8 mouse cellular contexts compared by ENCODE assay signal in genomic region chr7:24406528-24407344, GRCm38 (mm10). TPM values are rescaled to one million over a fixed set of nuclear protein-coding genes. Genes with fewer than 3 reads are reported as not detected.
DNase-seq lines count a peak whose midpoint lies in the region; ATAC-seq lines count a peak whose summit lies in the region.

No protein-coding gene starts in this region.

- H3K4me1 ChIP-seq in limb, embryonic 11.5 days (ENCODE audit: control insufficient read depth, insufficient read depth, low read length) = peaks cover 5% of the 10 kb centered on the region
- peaks cover 8% of the 10 kb centered on the region; the same call in 1 of the 2 replicates for H3K4me1 ChIP-seq in midbrain, embryonic 13.5 days (replicated peaks)

- 43% methylated on average over 5 of the region's 5 CpGs for WGBS in limb, embryonic 11.5 days
- WGBS in midbrain, embryonic 13.5 days = 49% methylated on average over 5 of the region's 5 CpGs

- peak; percentile 74 for ATAC-seq in limb, embryonic 11.5 days (ENCODE audit: insufficient number of reproducible peaks, low FRiP score, low TSS enrichment, low read depth)
- peak; percentile 64 for ATAC-seq in midbrain, embryonic 13.5 days

- H3K27me3 ChIP-seq in limb, embryonic 11.5 days (ENCODE audit: control insufficient read depth, insufficient read depth, low read length) = no peaks in the 10 kb centered on the region
- no peaks in the 10 kb centered on the region for H3K27me3 ChIP-seq in midbrain, embryonic 13.5 days

- H3K27ac ChIP-seq in limb, embryonic 11.5 days (replicated peaks; ENCODE audit: low read depth, low read length) = 0 out of 2 replicates have a peak overlapping the region, but pooled peaks have one; percentile 3
- H3K27ac ChIP-seq in midbrain, embryonic 13.5 days = no peak overlapping the region

- peaks cover 3% of the 10 kb centered on the region; the same call in 1 of the 2 replicates for H3K9me3 ChIP-seq in limb, embryonic 11.5 days (ENCODE audit: control insufficient read depth, low read length)
- no peaks in the 10 kb centered on the region for H3K9me3 ChIP-seq in midbrain, embryonic 13.5 days

- H3K4me3 ChIP-seq in limb, embryonic 11.5 days (ENCODE audit: low read depth, low read length) = no peak overlapping the region
- no peak overlapping the region for H3K4me3 ChIP-seq in midbrain, embryonic 13.5 days (replicated peaks)

- intact Hi-C loops in gastrocnemius, postnatal 14 days (cut with DNase I; ENCODE audit: low total_unique reads) = loop anchor here (5.0 kb wide), 1 partner anchor 39 kb away; no protein-coding TSS in a partner anchor

- H3K9ac ChIP-seq in limb, embryonic 11.5 days (ENCODE audit: low read length) = peak overlapping the region; percentile 34; the same call in 1 of the 2 replicates
- H3K9ac ChIP-seq in midbrain, embryonic 13.5 days (replicated peaks) = no peak overlapping the region

- peak; percentile 83 for DNase-seq in urinary bladder, postnatal 14 days (ENCODE audit: low spot score)
- DNase-seq in urinary bladder, postnatal 10 days (ENCODE audit: low spot score) = no peak
- peak; percentile 86 to 88 for DNase-seq in cerebellum, postnatal 25 days
- DNase-seq in gastrocnemius, postnatal 14 days = peak; percentile 55
- peak; percentile 69 for DNase-seq in kidney, adult 11 months
- DNase-seq in limb, embryonic 11.5 days (ENCODE audit: low spot score) = peak; percentile 84
- peak; percentile 63 to 76 for DNase-seq in spleen, postnatal 36 days (ENCODE audit: low spot score in 2 of 2)

- H3K36me3 ChIP-seq in limb, embryonic 11.5 days (ENCODE audit: control insufficient read depth, insufficient read depth, low read length) = peaks cover 14% of the 10 kb centered on the region
- H3K36me3 ChIP-seq in midbrain, embryonic 13.5 days = peaks cover 68% of the 10 kb centered on the region

- H3K4me2 ChIP-seq in limb, embryonic 11.5 days (ENCODE audit: low read depth, severe bottlenecking) = no peak overlapping the region
- no peak overlapping the region for H3K4me2 ChIP-seq in midbrain, embryonic 13.5 days (replicated peaks)

RNA-seq across cellular contexts. Expression of gene Smg9, which starts 7.3 kb away (rescaled TPM):
- total RNA-seq in gastrocnemius, postnatal 14 days (2021) = 1 to 10 TPM; 9.2 to 9.5 TPM
- 20.2 and 22.1 TPM in 2 replicates for polyA plus RNA-seq in limb, embryonic 11.5 days (2014; fragmentation: Nextera tagmentation; extraction: Ambion mirVana)
- polyA plus RNA-seq in midbrain, embryonic 13.5 days (2015; fragmentation: Nextera tagmentation; extraction: Ambion mirVana) = 32.9 and 33.5 TPM in 2 replicates

RNA-seq across cellular contexts. Expression of gene Kcnn4, which starts 36.7 kb away (rescaled TPM):
- total RNA-seq in gastrocnemius, postnatal 14 days (2021) = under 1 TPM; 0.29 to 0.33 TPM
- 2.6 and 2.7 TPM in 2 replicates for polyA plus RNA-seq in limb, embryonic 11.5 days (2014; fragmentation: Nextera tagmentation; extraction: Ambion mirVana)
- polyA plus RNA-seq in midbrain, embryonic 13.5 days (2015; fragmentation: Nextera tagmentation; extraction: Ambion mirVana) = 0.40 and 0.66 TPM in 2 replicates

RNA-seq across cellular contexts. Expression of gene Irgc1, which starts 45.4 kb away (rescaled TPM):
- under 1 TPM in 1 of 2 experiments, not detected in 1; 0.12 TPM for total RNA-seq in gastrocnemius, postnatal 14 days (2021)
- polyA plus RNA-seq in limb, embryonic 11.5 days (2014; fragmentation: Nextera tagmentation; extraction: Ambion mirVana) = not detected in 2 replicates
- not detected in 2 replicates for polyA plus RNA-seq in midbrain, embryonic 13.5 days (2015; fragmentation: Nextera tagmentation; extraction: Ambion mirVana)

RNA-seq across cellular contexts. Expression of gene Plaur, which starts 55.5 kb away (rescaled TPM):
- 1 to 10 TPM in 1 of 2 experiments, under 1 TPM in 1; 0.84 to 1.2 TPM for total RNA-seq in gastrocnemius, postnatal 14 days (2021)
- polyA plus RNA-seq in limb, embryonic 11.5 days (2014; fragmentation: Nextera tagmentation; extraction: Ambion mirVana) = 2.1 and 2.3 TPM in 2 replicates
- 1.0 and 1.2 TPM in 2 replicates for polyA plus RNA-seq in midbrain, embryonic 13.5 days (2015; fragmentation: Nextera tagmentation; extraction: Ambion mirVana)

RNA-seq across cellular contexts. Expression of gene Lypd5, which starts 57.7 kb away (rescaled TPM):
- total RNA-seq in gastrocnemius, postnatal 14 days (2021) = not detected
- polyA plus RNA-seq in limb, embryonic 11.5 days (2014; fragmentation: Nextera tagmentation; extraction: Ambion mirVana) = not detected in 2 replicates
- not detected in 2 replicates for polyA plus RNA-seq in midbrain, embryonic 13.5 days (2015; fragmentation: Nextera tagmentation; extraction: Ambion mirVana)
